Mouse (Mus musculus): ENCODE measurements at regions not wholly inside any gene's neighbourhood (a gene's known extent, or its start where the extent isn't known, plus 50 kb on each side); places are given as distances from the start of the nearest gene placed in this dataset.

GRCm38 (mm10) chr3:42227679-42228398 lies 485.4 kb downstream of the D3Ertd751e start:
- no peaks in the 10 kb centered on the region for H3K27me3 ChIP-seq
- no peak overlapping the region for H3K4me2 ChIP-seq
- no peak overlapping the region for H3K4me3 ChIP-seq
- no peak overlapping the region for H3K27ac ChIP-seq
- no peak overlapping the region for H3K9ac ChIP-seq
- H3K4me1 ChIP-seq (replicated peaks), result no peaks in the 10 kb centered on the region
- no peaks in the 10 kb centered on the region for H3K36me3 ChIP-seq
- ATAC-seq (replicated peaks; ENCODE audit: insufficient number of reproducible peaks, insufficient read depth, low FRiP score, low read depth), result no peak
- 76% methylated on average over 4 of the region's 4 CpGs for WGBS
- no peaks in the 10 kb centered on the region for H3K9me3 ChIP-seq (replicated peaks)

GRCm38 (mm10) chr3:42228399-42228755 lies 486.0 kb downstream of the D3Ertd751e start:
- no peak overlapping the region for H3K4me3 ChIP-seq
- H3K4me1 ChIP-seq (replicated peaks), result no peaks in the 10 kb centered on the region
- no peak overlapping the region for H3K27ac ChIP-seq
- no peaks in the 10 kb centered on the region for H3K27me3 ChIP-seq
- no peaks in the 10 kb centered on the region for H3K36me3 ChIP-seq
- no peak for ATAC-seq (replicated peaks; ENCODE audit: insufficient number of reproducible peaks, insufficient read depth, low FRiP score, low read depth)
- 80% methylated on average over 3 of the region's 3 CpGs for WGBS
- no peak overlapping the region for H3K9ac ChIP-seq
- H3K4me2 ChIP-seq, result no peak overlapping the region
- no peaks in the 10 kb centered on the region for H3K9me3 ChIP-seq (replicated peaks)

- no peaks in the 10 kb centered on the region for H3K4me1 ChIP-seq (replicated peaks)
- H3K4me2 ChIP-seq, result no peak overlapping the region
- no peak overlapping the region for H3K27ac ChIP-seq
- 74% methylated on average over 5 of the region's 5 CpGs for WGBS
- no peaks in the 10 kb centered on the region for H3K27me3 ChIP-seq
- no peaks in the 10 kb centered on the region for H3K9me3 ChIP-seq (replicated peaks)
- H3K9ac ChIP-seq, result no peak overlapping the region
- no peak overlapping the region for H3K4me3 ChIP-seq
- no peaks in the 10 kb centered on the region for H3K36me3 ChIP-seq
- ATAC-seq (replicated peaks; ENCODE audit: insufficient number of reproducible peaks, insufficient read depth, low FRiP score, low read depth), result no peak
Measured at GRCm38 (mm10) chr3:42232268-42232667, 489.9 kb downstream of the D3Ertd751e start.

GRCm38 (mm10) chr3:42233756-42234155 lies 491.3 kb downstream of the D3Ertd751e start:
- Histone ChIP-seq H3K4me3 (no peak overlapping the region), H3K9ac (no peak overlapping the region), H3K27me3 (no peaks in the 10 kb centered on the region), H3K4me1 (replicated peaks) (no peaks in the 10 kb centered on the region), H3K4me2 (no peak overlapping the region), H3K9me3 (replicated peaks) (no peaks in the 10 kb centered on the region), H3K27ac (no peak overlapping the region), H3K36me3 (no peaks in the 10 kb centered on the region)
- ATAC-seq (replicated peaks; ENCODE audit: insufficient number of reproducible peaks, insufficient read depth, low FRiP score, low read depth), result no peak
- WGBS, result 78% methylated on average over 3 of the region's 3 CpGs

GRCm38 (mm10) chr3:42235515-42235914 lies 493.1 kb downstream of the D3Ertd751e start:
- no peaks in the 10 kb centered on the region for H3K36me3 ChIP-seq
- H3K27ac ChIP-seq, result no peak overlapping the region
- H3K9me3 ChIP-seq (replicated peaks), result no peaks in the 10 kb centered on the region
- H3K9ac ChIP-seq, result no peak overlapping the region
- H3K4me2 ChIP-seq, result no peak overlapping the region
- ATAC-seq (replicated peaks; ENCODE audit: insufficient number of reproducible peaks, insufficient read depth, low FRiP score, low read depth), result no peak
- 80% methylated on average over 1 of the region's 1 CpGs for WGBS
- H3K27me3 ChIP-seq, result no peaks in the 10 kb centered on the region
- H3K4me3 ChIP-seq, result no peak overlapping the region
- no peaks in the 10 kb centered on the region for H3K4me1 ChIP-seq (replicated peaks)

Data from heart, embryonic 15.5 days (tissue).